Mouse (Mus musculus): Measurements from ENCODE around the gene Donson.

Gene Donson

GRCm38 (mm10) chr16:91639636-91640035 lies 48.9 kb downstream of the Donson start:
- no peak for DNase-seq

- no peak for DNase-seq
These were observed 49.4 kb downstream of the Donson start for GRCm38 (mm10) chr16:91639161-91639560.

DNA sequence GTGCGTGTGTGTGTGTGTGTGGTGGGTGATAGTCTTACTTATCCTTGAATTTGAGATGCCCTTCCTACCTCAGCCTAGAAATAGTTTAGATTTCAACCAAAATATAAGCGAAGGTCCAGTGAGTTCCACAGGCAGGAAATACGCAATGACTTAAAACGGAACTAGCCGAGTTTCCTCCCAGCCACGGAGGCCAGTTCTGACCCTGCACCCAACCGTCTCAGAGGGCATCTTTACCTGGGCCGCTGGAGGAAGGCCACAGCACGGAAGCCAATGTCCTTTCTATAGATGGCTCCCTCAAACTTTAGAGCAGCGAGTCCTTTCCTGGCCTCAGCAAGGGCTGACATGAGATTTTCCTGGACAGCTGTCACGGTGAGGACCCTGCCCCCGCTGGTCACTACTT lies 54.9 kb downstream of the Donson start:
- DNase-seq, result no peak

DNA sequence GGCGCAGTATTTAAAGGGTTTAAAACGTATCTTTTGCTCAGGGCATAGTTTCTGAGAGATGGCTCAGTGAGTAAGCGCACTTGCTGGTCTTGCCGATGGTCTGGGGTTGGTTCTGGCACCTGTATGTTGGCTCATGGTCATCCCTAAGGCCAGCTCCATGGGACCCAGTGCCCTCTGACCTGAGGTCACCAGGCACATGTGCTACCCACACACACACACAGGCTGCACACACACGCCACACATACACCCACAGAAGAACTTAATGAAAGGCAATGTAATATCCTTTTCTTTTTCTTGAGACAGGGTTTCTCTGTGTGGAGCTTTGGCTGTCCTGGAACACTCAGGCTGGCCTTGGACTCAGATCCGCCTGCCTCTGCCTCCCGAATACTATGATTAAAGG lies 55.6 kb downstream of the Donson start:
- no peak for DNase-seq

GRCm38 (mm10) chr16:91632439-91632838 lies 56.1 kb downstream of the Donson start:
- no peak for DNase-seq

- no peak for DNase-seq
These were observed 58.0 kb downstream of the Donson start for GRCm38 (mm10) chr16:91630584-91630983.

DNA sequence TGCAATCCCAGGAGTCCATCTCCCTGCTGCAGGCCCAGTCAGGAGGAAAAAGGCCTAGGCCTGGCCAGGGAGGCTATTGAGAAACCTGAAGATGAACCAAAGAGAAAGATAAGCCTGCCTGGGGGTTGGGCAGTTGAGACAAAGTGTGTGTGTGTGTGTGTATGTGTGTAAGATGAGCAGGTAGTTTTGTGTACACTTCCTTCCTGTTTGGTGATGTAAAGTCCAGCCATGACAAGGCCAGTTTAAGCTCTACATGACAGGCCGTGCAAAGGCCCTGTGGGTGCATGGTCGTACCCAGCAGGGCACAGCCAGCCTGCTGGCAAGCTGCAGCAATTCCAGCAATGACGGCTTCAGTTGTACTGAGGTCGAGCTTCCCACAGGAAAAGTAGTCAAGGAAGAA lies 58.8 kb downstream of the Donson start:
- DNase-seq, result no peak

DNA sequence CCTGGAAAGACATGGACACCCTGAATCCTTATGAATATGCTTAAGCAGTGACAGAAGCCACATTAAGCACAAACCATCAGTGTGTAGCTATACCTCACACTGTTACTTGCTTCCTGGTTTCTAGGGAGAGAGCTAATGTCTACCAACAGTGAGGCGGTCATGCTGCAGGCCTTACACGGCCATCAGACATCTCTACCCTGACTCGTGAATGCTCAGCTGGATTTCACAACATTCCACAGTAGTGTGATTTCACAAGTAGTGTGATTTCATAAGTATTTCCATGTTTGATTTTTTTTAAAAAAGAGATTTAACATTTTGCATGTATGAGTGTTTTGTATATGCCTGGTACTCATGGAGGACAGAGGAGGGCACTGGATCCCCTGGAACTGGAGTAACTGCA lies 59.9 kb downstream of the Donson start:
- DNase-seq, result no peak

DNA sequence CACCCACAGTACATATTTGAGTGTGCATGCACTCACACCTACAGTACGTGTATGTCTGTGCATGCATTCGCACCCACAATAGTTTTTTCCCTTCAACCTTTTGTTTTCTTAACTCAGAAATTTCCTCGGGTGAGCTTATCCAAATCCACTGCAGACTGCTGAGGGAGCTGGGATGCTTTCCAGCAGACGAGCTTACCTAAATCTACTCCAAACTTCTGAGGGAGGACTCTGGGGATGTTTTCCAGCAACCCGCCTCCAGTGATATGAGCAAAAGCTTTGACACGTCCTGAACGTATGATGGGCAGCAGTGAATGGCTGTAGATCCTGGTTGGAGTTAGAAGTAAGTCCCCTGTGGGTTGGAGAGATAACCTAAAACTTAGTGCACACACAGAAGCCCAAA lies 60.7 kb downstream of the Donson start:
- DNase-seq, result no peak

Data from thymus, adult 18-20 months (tissue).